Mouse (Mus musculus): ENCODE results near the gene Mrpl28. TPM values are rescaled to one million over a fixed set of nuclear protein-coding genes. Genes with fewer than 3 reads are reported as not detected.
A peak's percentile ranks its signal among the peaks of the same experiment; 100 is the strongest.

Mrpl28 gene
- 169 TPM for polyA plus RNA-seq (2012; fragmentation: generic; extraction: Trizol)
- long read RNA-seq, experiment 1, transcript Mrpl28-201 (5 exons, 1,068 nt), result major isoform, 174 of 210 reads
- long read RNA-seq, experiment 1, partial matches to known transcripts, result 26 of 210 reads
- long read RNA-seq, experiment 1, other reads (novel, unspliced or antisense), result 7 of 210 reads
- long read RNA-seq, experiment 2, transcript Mrpl28-201 (5 exons, 1,068 nt), result major isoform, 102 of 112 reads
- long read RNA-seq, experiment 2, partial matches to known transcripts, result 1 of 112 reads
- long read RNA-seq, experiment 2, other reads (novel, unspliced or antisense), result 4 of 112 reads

DNA sequence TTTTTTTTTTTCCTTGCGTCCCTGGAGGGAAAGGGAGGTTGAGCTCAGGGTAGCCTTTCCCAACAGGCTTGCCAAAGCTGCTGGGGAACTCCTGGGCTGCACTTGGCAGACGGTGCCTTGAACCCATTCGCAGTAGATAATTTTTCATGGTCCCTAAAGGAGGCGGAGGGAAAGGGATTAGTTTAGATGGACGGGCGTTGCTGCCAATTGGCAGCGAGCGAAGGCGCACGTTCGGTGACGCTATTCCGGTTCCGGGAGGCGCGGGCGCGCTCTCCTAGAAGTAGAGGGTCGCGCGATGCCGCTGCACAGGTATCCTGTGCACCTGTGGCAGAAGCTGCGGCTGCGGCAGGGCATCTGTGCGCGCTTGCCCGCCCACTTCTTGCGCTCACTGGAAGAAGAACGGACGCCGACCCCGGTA lies at the start of gene Mrpl28:
Gene Mrpl28, plus strand, starts transcription at position 234 of the 418 bp plus-strand sequence.
- Histone ChIP-seq H3K79me2 (ENCODE audit: control insufficient read depth, insufficient read depth) (peaks cover 22% of the 10 kb centered on the region), H3K27me3 (ENCODE audit: control insufficient read depth, insufficient read depth, insufficient read length) (peaks cover 6% of the 10 kb centered on the region), H3K4me3 (ENCODE audit: insufficient read depth, poor library complexity, severe bottlenecking) (peak within 1 kb of the TSS; percentile 86), H3ac (ENCODE audit: control insufficient read depth, insufficient read length, low read depth) (peak within 1 kb of the TSS; percentile 94), H3K79me3 (ENCODE audit: low read depth) (peaks cover 20% of the 10 kb centered on the region), H3K36me3 (ENCODE audit: control insufficient read depth, insufficient read depth) (peaks cover 13% of the 10 kb centered on the region)
- TF ChIP-seq MYOG (IDR thresholded peaks at IDR 0.05; ENCODE audit: control insufficient read depth, extremely low read depth, insufficient read length) (no peak), MYOD1 (IDR thresholded peaks at IDR 0.05; ENCODE audit: control insufficient read depth, insufficient read length, low read depth) (no peak), MAX (IDR thresholded peaks at IDR 0.05) (no peak), USF1 (IDR thresholded peaks at IDR 0.05; ENCODE audit: low read depth) (no peak), CTCF (IDR thresholded peaks at IDR 0.05; ENCODE audit: control insufficient read depth, insufficient read depth, insufficient read length) (no peak), FOSL1 (IDR thresholded peaks at IDR 0.05; ENCODE audit: insufficient read depth, low read length, poor library complexity, severe bottlenecking) (no peak), CEBPB (IDR thresholded peaks at IDR 0.05; ENCODE audit: low read depth) (no peak)

GRCm38 (mm10) chr17:26075246-26075645 lies 48.1 kb upstream of the Mrpl28 start:
- Histone ChIP-seq H3K4me3 (ENCODE audit: insufficient read depth, poor library complexity, severe bottlenecking) (no peak overlapping the region), H3K79me2 (ENCODE audit: control insufficient read depth, insufficient read depth) (no peaks in the 10 kb centered on the region), H3ac (ENCODE audit: control insufficient read depth, insufficient read length, low read depth) (no peak overlapping the region), H3K27me3 (ENCODE audit: control insufficient read depth, insufficient read depth, insufficient read length) (peaks cover 9% of the 10 kb centered on the region), H3K79me3 (ENCODE audit: low read depth) (no peaks in the 10 kb centered on the region), H3K36me3 (ENCODE audit: control insufficient read depth, insufficient read depth) (no peaks in the 10 kb centered on the region)
- no peak for TF ChIP-seq FOSL1 (IDR thresholded peaks at IDR 0.05; ENCODE audit: insufficient read depth, low read length, poor library complexity, severe bottlenecking)
- no peak for TF ChIP-seq MAX (IDR thresholded peaks at IDR 0.05)
- TF ChIP-seq CEBPB (IDR thresholded peaks at IDR 0.05; ENCODE audit: low read depth), result no peak
- no peak for TF ChIP-seq MYOG (IDR thresholded peaks at IDR 0.05; ENCODE audit: control insufficient read depth, extremely low read depth, insufficient read length)
- TF ChIP-seq USF1 (IDR thresholded peaks at IDR 0.05; ENCODE audit: low read depth), result no peak
- no peak for TF ChIP-seq MYOD1 (IDR thresholded peaks at IDR 0.05; ENCODE audit: control insufficient read depth, insufficient read length, low read depth)
- no peak for TF ChIP-seq CTCF (IDR thresholded peaks at IDR 0.05; ENCODE audit: control insufficient read depth, insufficient read depth, insufficient read length)

- no peaks in the 10 kb centered on the region for H3K36me3 ChIP-seq (ENCODE audit: control insufficient read depth, insufficient read depth)
- peaks cover 9% of the 10 kb centered on the region for H3K27me3 ChIP-seq (ENCODE audit: control insufficient read depth, insufficient read depth, insufficient read length)
- no peak for TF ChIP-seq MYOG (IDR thresholded peaks at IDR 0.05; ENCODE audit: control insufficient read depth, extremely low read depth, insufficient read length)
- TF ChIP-seq CTCF (IDR thresholded peaks at IDR 0.05; ENCODE audit: control insufficient read depth, insufficient read depth, insufficient read length), result no peak
- TF ChIP-seq CEBPB (IDR thresholded peaks at IDR 0.05; ENCODE audit: low read depth), result no peak
- TF ChIP-seq FOSL1 (IDR thresholded peaks at IDR 0.05; ENCODE audit: insufficient read depth, low read length, poor library complexity, severe bottlenecking), result no peak
- TF ChIP-seq MAX (IDR thresholded peaks at IDR 0.05), result no peak
- no peak for TF ChIP-seq MYOD1 (IDR thresholded peaks at IDR 0.05; ENCODE audit: control insufficient read depth, insufficient read length, low read depth)
- TF ChIP-seq USF1 (IDR thresholded peaks at IDR 0.05; ENCODE audit: low read depth), result no peak
- H3ac ChIP-seq (ENCODE audit: control insufficient read depth, insufficient read length, low read depth), result no peak overlapping the region
- H3K79me2 ChIP-seq (ENCODE audit: control insufficient read depth, insufficient read depth), result no peaks in the 10 kb centered on the region
- no peaks in the 10 kb centered on the region for H3K79me3 ChIP-seq (ENCODE audit: low read depth)
- H3K4me3 ChIP-seq (ENCODE audit: insufficient read depth, poor library complexity, severe bottlenecking), result no peak overlapping the region
Measured at GRCm38 (mm10) chr17:26078851-26079250, 44.4 kb upstream of the Mrpl28 start.

GRCm38 (mm10) chr17:26080867-26081266 lies 42.4 kb upstream of the Mrpl28 start:
- no peaks in the 10 kb centered on the region for H3K36me3 ChIP-seq (ENCODE audit: control insufficient read depth, insufficient read depth)
- peaks cover 5% of the 10 kb centered on the region for H3K27me3 ChIP-seq (ENCODE audit: control insufficient read depth, insufficient read depth, insufficient read length)
- TF ChIP-seq USF1 (IDR thresholded peaks at IDR 0.05; ENCODE audit: low read depth), result no peak
- no peak for TF ChIP-seq MYOG (IDR thresholded peaks at IDR 0.05; ENCODE audit: control insufficient read depth, extremely low read depth, insufficient read length)
- TF ChIP-seq MAX (IDR thresholded peaks at IDR 0.05), result no peak
- no peak for TF ChIP-seq MYOD1 (IDR thresholded peaks at IDR 0.05; ENCODE audit: control insufficient read depth, insufficient read length, low read depth)
- TF ChIP-seq FOSL1 (IDR thresholded peaks at IDR 0.05; ENCODE audit: insufficient read depth, low read length, poor library complexity, severe bottlenecking), result no peak
- no peak for TF ChIP-seq CEBPB (IDR thresholded peaks at IDR 0.05; ENCODE audit: low read depth)
- no peak for TF ChIP-seq CTCF (IDR thresholded peaks at IDR 0.05; ENCODE audit: control insufficient read depth, insufficient read depth, insufficient read length)
- no peaks in the 10 kb centered on the region for H3K79me2 ChIP-seq (ENCODE audit: control insufficient read depth, insufficient read depth)
- no peak overlapping the region for H3ac ChIP-seq (ENCODE audit: control insufficient read depth, insufficient read length, low read depth)
- no peak overlapping the region for H3K4me3 ChIP-seq (ENCODE audit: insufficient read depth, poor library complexity, severe bottlenecking)
- no peaks in the 10 kb centered on the region for H3K79me3 ChIP-seq (ENCODE audit: low read depth)

- H3K27me3 ChIP-seq (ENCODE audit: control insufficient read depth, insufficient read depth, insufficient read length), result no peaks in the 10 kb centered on the region
- no peaks in the 10 kb centered on the region for H3K79me3 ChIP-seq (ENCODE audit: low read depth)
- no peaks in the 10 kb centered on the region for H3K79me2 ChIP-seq (ENCODE audit: control insufficient read depth, insufficient read depth)
- no peak overlapping the region for H3ac ChIP-seq (ENCODE audit: control insufficient read depth, insufficient read length, low read depth)
- no peak for TF ChIP-seq USF1 (IDR thresholded peaks at IDR 0.05; ENCODE audit: low read depth)
- TF ChIP-seq CTCF (IDR thresholded peaks at IDR 0.05; ENCODE audit: control insufficient read depth, insufficient read depth, insufficient read length), result no peak
- TF ChIP-seq MAX (IDR thresholded peaks at IDR 0.05), result no peak
- TF ChIP-seq MYOG (IDR thresholded peaks at IDR 0.05; ENCODE audit: control insufficient read depth, extremely low read depth, insufficient read length), result no peak
- TF ChIP-seq FOSL1 (IDR thresholded peaks at IDR 0.05; ENCODE audit: insufficient read depth, low read length, poor library complexity, severe bottlenecking), result no peak
- TF ChIP-seq MYOD1 (IDR thresholded peaks at IDR 0.05; ENCODE audit: control insufficient read depth, insufficient read length, low read depth), result no peak
- no peak for TF ChIP-seq CEBPB (IDR thresholded peaks at IDR 0.05; ENCODE audit: low read depth)
- H3K36me3 ChIP-seq (ENCODE audit: control insufficient read depth, insufficient read depth), result no peaks in the 10 kb centered on the region
- H3K4me3 ChIP-seq (ENCODE audit: insufficient read depth, poor library complexity, severe bottlenecking), result no peak overlapping the region
Measured at GRCm38 (mm10) chr17:26087059-26087564, 36.2 kb upstream of the Mrpl28 start.
